In the genomic region with DNA sequence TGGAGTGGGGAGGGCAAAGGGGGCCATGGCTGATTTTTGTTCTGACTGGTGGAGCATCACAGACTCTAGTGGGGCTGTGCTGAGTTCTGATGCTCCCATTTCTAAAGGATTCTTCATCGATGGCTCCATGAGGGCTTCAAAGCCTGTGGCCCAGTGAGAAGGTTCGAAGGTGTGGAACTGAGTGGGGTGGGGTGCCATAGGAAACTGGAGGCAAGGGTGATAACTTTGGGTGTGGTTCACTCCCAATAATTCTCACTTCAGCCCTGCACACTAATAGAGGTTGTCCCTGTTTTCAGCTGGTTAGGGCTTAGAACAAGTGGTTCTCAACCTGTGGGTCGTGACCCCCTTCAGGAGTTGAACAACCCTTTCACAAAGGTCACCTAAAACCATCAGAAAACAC, we compare ENCODE assay signal across 21 mouse cellular contexts. TPM values are rescaled to one million over a fixed set of nuclear protein-coding genes. Genes with fewer than 3 reads are reported as not detected.
DNase-seq lines count a peak whose midpoint lies in the region; ATAC-seq and TF ChIP-seq lines count a peak whose summit lies in the region.
"Had no signal": no experiment of that assay in that cellular context is flagged by ENCODE, and none has a peak within 500 bp of the region (broad histone marks: within the 10 kb centered on the region; RNA-seq: fewer than 3 reads in every experiment).

No protein-coding gene starts in this region.

- H3K27me3 ChIP-seq in erythroblast, embryonic 14.5 days (ENCODE audit: control insufficient read depth): no peaks in the 10 kb centered on the region
- no peaks in the 10 kb centered on the region for H3K27me3 ChIP-seq in liver, embryonic 13.5 days
- H3K27me3 ChIP-seq in liver, postnatal 0 days (ENCODE audit: insufficient read depth, low read length): no peaks in the 10 kb centered on the region
- H3K27me3 ChIP-seq in lung, postnatal 0 days (replicated peaks; ENCODE audit: insufficient read depth, low read length): no peaks in the 10 kb centered on the region
- H3K27me3 ChIP-seq: CH12.LX; forebrain, embryonic 12.5 days; heart, embryonic 13.5 days; hindbrain, embryonic 15.5 days had no signal

- DNase-seq in ES-E14 (ENCODE audit: low read depth, low spot score): no peak
- no peak for DNase-seq in liver, embryonic 13.5 days
- DNase-seq in liver, postnatal 0 days: no peak
- no peak for DNase-seq in lung, postnatal 0 days (ENCODE audit: low spot score)
- DNase-seq in embryo, embryonic 10 days (ENCODE audit: low spot score): no peak
- DNase-seq in thymus, postnatal 10 days (ENCODE audit: low spot score in 2 of 2): no peak
- DNase-seq: adrenal gland, postnatal 14 days; cerebellum, adult 18-20 months; cerebellum, adult 9-11 months; cerebellum, postnatal 36 days; gastrocnemius, postnatal 14 days; heart, postnatal 36 days had no signal

- H3K4me2 ChIP-seq in liver, embryonic 13.5 days: peak overlapping the region; percentile 50
- peak overlapping the region; percentile 15 for H3K4me2 ChIP-seq in liver, postnatal 0 days (ENCODE audit: low read depth, low read length)
- no peak overlapping the region for H3K4me2 ChIP-seq in lung, postnatal 0 days (replicated peaks; ENCODE audit: low read depth, low read length)
- H3K4me2 ChIP-seq: forebrain, embryonic 12.5 days; heart, embryonic 13.5 days; hindbrain, embryonic 15.5 days had no signal

- H3K9me3 ChIP-seq in ES-E14 (ENCODE audit: control insufficient read depth, insufficient read depth, low read depth, low read length): no peaks in the 10 kb centered on the region
- H3K9me3 ChIP-seq in erythroblast, embryonic 14.5 days (ENCODE audit: control insufficient read depth, low read length): no peaks in the 10 kb centered on the region
- no peaks in the 10 kb centered on the region for H3K9me3 ChIP-seq in liver, embryonic 13.5 days (replicated peaks)
- no peaks in the 10 kb centered on the region for H3K9me3 ChIP-seq in liver, postnatal 0 days (ENCODE audit: low read length)
- H3K9me3 ChIP-seq in lung, postnatal 0 days (ENCODE audit: low read length): no peaks in the 10 kb centered on the region
- H3K9me3 ChIP-seq: embryonic facial prominence, embryonic 10.5 days; forebrain, embryonic 12.5 days; heart, embryonic 13.5 days; hindbrain, embryonic 15.5 days had no signal

- peaks cover 7% of the 10 kb centered on the region; the same call in 1 of the 2 replicates for H3K36me3 ChIP-seq in ES-E14 (ENCODE audit: control insufficient read depth, insufficient read depth, low read length, poor library complexity, severe bottlenecking)
- peaks cover 48% of the 10 kb centered on the region for H3K36me3 ChIP-seq in erythroblast, embryonic 14.5 days (ENCODE audit: control insufficient read depth)
- peaks cover 33% of the 10 kb centered on the region for H3K36me3 ChIP-seq in liver, embryonic 13.5 days
- H3K36me3 ChIP-seq in liver, postnatal 0 days (replicated peaks; ENCODE audit: insufficient read depth, low read length): peaks cover 33% of the 10 kb centered on the region
- H3K36me3 ChIP-seq in lung, postnatal 0 days (ENCODE audit: insufficient read depth, low read length): peaks cover 19% of the 10 kb centered on the region

- no peak overlapping the region for H3K27ac ChIP-seq in ES-E14 (ENCODE audit: insufficient read depth, low read depth, low read length, poor library complexity, severe bottlenecking)
- H3K27ac ChIP-seq in liver, embryonic 13.5 days: peak overlapping the region; percentile 66
- H3K27ac ChIP-seq in liver, postnatal 0 days (ENCODE audit: low read depth): 0 out of 2 replicates have a peak overlapping the region, but pooled peaks have one; percentile 1
- no peak overlapping the region for H3K27ac ChIP-seq in lung, postnatal 0 days (ENCODE audit: low read length)
- H3K27ac ChIP-seq: forebrain, embryonic 12.5 days; heart, embryonic 13.5 days; hindbrain, embryonic 15.5 days had no signal

- ATAC-seq in liver, embryonic 13.5 days (ENCODE audit: low read depth): peak; percentile 73
- no peak for ATAC-seq in liver, postnatal 0 days
- ATAC-seq in lung, postnatal 0 days: no peak
- ATAC-seq: forebrain, embryonic 16.5 days; inflammation-experienced regulatory T-cells, adult 6 months had no signal

- TF ChIP-seq EP300 in liver, postnatal 0 days (IDR thresholded peaks at IDR 0.05; ENCODE audit: low read depth): no peak
- TF ChIP-seq EP300 in lung, postnatal 0 days (IDR thresholded peaks at IDR 0.05): no peak

- no peak overlapping the region for H3K9ac ChIP-seq in ES-E14 (ENCODE audit: insufficient read depth, low read depth, low read length, poor library complexity, severe bottlenecking)
- 0 out of 2 replicates have a peak overlapping the region, but pooled peaks have one; percentile 3 for H3K9ac ChIP-seq in liver, embryonic 13.5 days
- H3K9ac ChIP-seq in liver, postnatal 0 days (replicated peaks): no peak overlapping the region
- H3K9ac ChIP-seq in lung, postnatal 0 days (replicated peaks; ENCODE audit: low read depth): no peak overlapping the region
- H3K9ac ChIP-seq: forebrain, embryonic 12.5 days; heart, embryonic 13.5 days; hindbrain, embryonic 15.5 days had no signal

- no peak overlapping the region for H3K4me3 ChIP-seq in ES-E14 (ENCODE audit: insufficient read depth in 1 of 2, low read depth in 1 of 2, low read length in 2 of 2, poor library complexity in 1 of 2, severe bottlenecking in 1 of 2)
- H3K4me3 ChIP-seq in erythroblast, embryonic 14.5 days (replicated peaks): peak overlapping the region; percentile 21
- H3K4me3 ChIP-seq in liver, embryonic 13.5 days (replicated peaks): 0 out of 2 replicates have a peak overlapping the region, but pooled peaks have one; percentile 11
- H3K4me3 ChIP-seq in liver, postnatal 0 days (ENCODE audit: low read depth, low read length): no peak overlapping the region
- H3K4me3 ChIP-seq in lung, postnatal 0 days (ENCODE audit: low read depth, low read length): no peak overlapping the region
- H3K4me3 ChIP-seq: embryonic facial prominence, embryonic 10.5 days; forebrain, embryonic 12.5 days; heart, embryonic 13.5 days; hindbrain, embryonic 15.5 days had no signal

- WGBS in liver, embryonic 13.5 days (ENCODE audit: insufficient replicate concordance): 51% methylated on average over 3 of the region's 3 CpGs
- WGBS in liver, postnatal 0 days (ENCODE audit: insufficient replicate concordance): 60% methylated on average over 3 of the region's 3 CpGs
- 91% methylated on average over 3 of the region's 3 CpGs for WGBS in lung, postnatal 0 days

- TF ChIP-seq CTCF in liver, postnatal 0 days (IDR thresholded peaks at IDR 0.05; ENCODE audit: low read depth): no peak
- TF ChIP-seq CTCF in lung, postnatal 0 days (IDR thresholded peaks at IDR 0.05): no peak

- H3K4me1 ChIP-seq in ES-E14 (ENCODE audit: control insufficient read depth in 2 of 2, insufficient read depth in 2 of 2, low read length in 2 of 2, poor library complexity in 1 of 2): peaks cover 0 to 21% of the 10 kb centered on the region in 2 experiments; a peak in 2 of 4 replicates
- peaks cover 95% of the 10 kb centered on the region for H3K4me1 ChIP-seq in erythroblast, embryonic 14.5 days (ENCODE audit: control insufficient read depth)
- H3K4me1 ChIP-seq in liver, embryonic 13.5 days (replicated peaks): peaks cover 100% of the 10 kb centered on the region
- peaks cover 87% of the 10 kb centered on the region for H3K4me1 ChIP-seq in liver, postnatal 0 days (ENCODE audit: insufficient read depth)
- peaks cover 36% of the 10 kb centered on the region for H3K4me1 ChIP-seq in lung, postnatal 0 days (ENCODE audit: insufficient read depth, low read depth, low read length)
- H3K4me1 ChIP-seq: forebrain, embryonic 12.5 days; hindbrain, embryonic 15.5 days had no signal

- in situ Hi-C loops in ES-E14 (cut with MboI; ENCODE audit: low sequenced_read_pairs in 2 of 2, unreplicated experiment in 2 of 2): no loop called here

TF ChIP-seq in ES-E14, 5 proteins besides CTCF, POLR2A, EP300 and RAD21:
- TF ChIP-seq CHD2 (IDR thresholded peaks at IDR 0.05; ENCODE audit: low read depth, low read length) (peak; percentile 73; the same call in 1 of the 2 replicates), MAFK (IDR thresholded peaks at IDR 0.05; ENCODE audit: insufficient read depth, low read depth, low read length) (no peak)

RNA-seq across cellular contexts. Expression of a gene that starts 8.6 kb away (rescaled TPM):
- total RNA-seq in ES-E14 (2012; rRNA removed): 1.5 and 2.5 TPM in 2 replicates
- 1.9 and 4.1 TPM in 2 replicates for polyA plus RNA-seq in erythroblast, embryonic 14.5 days (2012)
- 10.7 and 12.2 TPM in 2 replicates for polyA plus RNA-seq in liver, embryonic 13.5 days (2015; fragmentation: Nextera tagmentation; extraction: Ambion mirVana)
- polyA plus RNA-seq in liver, postnatal 0 days (2015; fragmentation: Nextera tagmentation; extraction: Ambion mirVana): 17.1 and 21.9 TPM in 2 replicates
- polyA plus RNA-seq in lung, postnatal 0 days (2015; fragmentation: Nextera tagmentation; extraction: Ambion mirVana): 49.2 and 52.3 TPM in 2 replicates

RNA-seq across cellular contexts. Expression of a gene that starts 14.7 kb away (rescaled TPM):
- 25.7 and 49.1 TPM in 2 replicates for total RNA-seq in ES-E14 (2012; rRNA removed)
- 0.11 TPM in 2 replicates for polyA plus RNA-seq in erythroblast, embryonic 14.5 days (2012)
- 9.1 and 10.2 TPM in 2 replicates for polyA plus RNA-seq in liver, embryonic 13.5 days (2015; fragmentation: Nextera tagmentation; extraction: Ambion mirVana)
- 7.8 and 8.3 TPM in 2 replicates for polyA plus RNA-seq in liver, postnatal 0 days (2015; fragmentation: Nextera tagmentation; extraction: Ambion mirVana)
- polyA plus RNA-seq in lung, postnatal 0 days (2015; fragmentation: Nextera tagmentation; extraction: Ambion mirVana): 22.9 and 24.6 TPM in 2 replicates

RNA-seq across cellular contexts. Expression of a gene that starts 33.8 kb away (rescaled TPM):
- 29.1 and 41.3 TPM in 2 replicates for total RNA-seq in ES-E14 (2012; rRNA removed)
- 0.24 and 0.32 TPM in 2 replicates for polyA plus RNA-seq in erythroblast, embryonic 14.5 days (2012)
- polyA plus RNA-seq in liver, embryonic 13.5 days (2015; fragmentation: Nextera tagmentation; extraction: Ambion mirVana): 3.6 and 3.8 TPM in 2 replicates
- 2.5 and 3.2 TPM in 2 replicates for polyA plus RNA-seq in liver, postnatal 0 days (2015; fragmentation: Nextera tagmentation; extraction: Ambion mirVana)
- 5.9 and 8.3 TPM in 2 replicates for polyA plus RNA-seq in lung, postnatal 0 days (2015; fragmentation: Nextera tagmentation; extraction: Ambion mirVana)

RNA-seq across cellular contexts. Expression of a gene that starts 36.0 kb away (rescaled TPM):
- total RNA-seq in ES-E14 (2012; rRNA removed): 0.45 and 0.95 TPM in 2 replicates
- not detected in 2 replicates for polyA plus RNA-seq in erythroblast, embryonic 14.5 days (2012)
- 0.03 and 0.09 TPM in 2 replicates for polyA plus RNA-seq in liver, embryonic 13.5 days (2015; fragmentation: Nextera tagmentation; extraction: Ambion mirVana)
- 0.14 and 0.22 TPM in 2 replicates for polyA plus RNA-seq in liver, postnatal 0 days (2015; fragmentation: Nextera tagmentation; extraction: Ambion mirVana)
- polyA plus RNA-seq in lung, postnatal 0 days (2015; fragmentation: Nextera tagmentation; extraction: Ambion mirVana): 0.23 and 0.36 TPM in 2 replicates
- total RNA-seq: granulocyte monocyte progenitor cell, adult 5-6 weeks had no signal

Comparison
In these comparisons a context has a peak if more than half of its experiments do, and no peak if none do; other contexts are left out.
1. H3K4me3 ChIP-seq: peak in erythroblast, embryonic 14.5 days (single experiment) and liver, embryonic 13.5 days (single experiment); none in ES-E14 (0 of 2), liver, postnatal 0 days (single experiment) and lung, postnatal 0 days (single experiment).
2. H3K27ac ChIP-seq: peak in liver, embryonic 13.5 days (single experiment) and liver, postnatal 0 days (single experiment); none in ES-E14 (single experiment) and lung, postnatal 0 days (single experiment).